Mouse (Mus musculus): Measurements from ENCODE around the gene Tlx2. TPM values are rescaled to one million over a fixed set of nuclear protein-coding genes. Genes with fewer than 3 reads are reported as not detected.

Gene Tlx2
- total RNA-seq, 2 experiments from 2014 or later: not detected

DNA sequence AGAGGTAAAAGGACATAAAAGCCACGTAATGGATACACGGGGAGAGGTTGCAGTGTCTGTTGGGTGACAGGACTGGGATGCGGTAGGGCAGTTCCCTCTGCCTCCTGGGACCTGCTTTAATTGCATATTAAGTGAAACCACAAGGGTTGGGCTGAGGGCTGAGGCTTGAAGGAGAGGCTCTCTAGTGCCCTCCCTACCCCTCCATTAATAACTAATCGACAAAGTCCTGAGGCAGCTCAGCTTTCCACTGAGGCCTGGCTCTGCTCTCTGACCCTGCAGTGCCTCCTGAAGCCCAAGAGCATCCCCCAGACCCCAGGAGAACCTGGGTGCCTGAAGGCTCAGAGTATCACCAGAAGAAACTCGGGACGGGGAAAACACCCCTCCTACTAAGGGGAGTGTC, 14.4 kb upstream of the Tlx2 start:
- Histone ChIP-seq H3K27ac (no peak overlapping the region), H3K4me3 (no peak overlapping the region)
- no peak for TF ChIP-seq CTCF (conservative IDR thresholded peaks at IDR 0.05)
- DNase-seq (ENCODE audit: low spot score in 2 of 2): no peak

DNA sequence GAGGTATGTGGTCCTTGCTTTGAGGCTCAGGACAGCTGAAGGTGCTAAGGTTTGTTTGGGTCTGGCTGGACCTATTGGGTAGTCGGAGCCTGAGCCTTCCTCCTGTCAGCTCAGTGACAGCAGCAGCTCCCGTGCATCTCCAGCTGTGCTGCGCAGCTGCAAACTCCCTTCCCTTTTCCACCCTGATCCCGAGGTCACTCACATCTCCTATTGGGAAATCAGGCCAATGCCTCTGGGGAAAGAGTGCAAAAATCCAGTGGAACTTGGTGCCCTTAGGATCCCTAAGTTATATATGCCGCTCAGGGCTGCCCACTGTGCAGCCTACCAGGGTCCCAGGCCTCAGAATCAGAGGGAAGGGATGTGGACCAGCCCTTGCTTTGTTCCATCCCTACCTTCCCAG, 13.4 kb upstream of the Tlx2 start:
- Histone ChIP-seq H3K27ac (no peak overlapping the region), H3K4me3 (no peak overlapping the region)
- DNase-seq (ENCODE audit: low spot score in 2 of 2): no peak
- TF ChIP-seq CTCF (conservative IDR thresholded peaks at IDR 0.05): no peak

DNA sequence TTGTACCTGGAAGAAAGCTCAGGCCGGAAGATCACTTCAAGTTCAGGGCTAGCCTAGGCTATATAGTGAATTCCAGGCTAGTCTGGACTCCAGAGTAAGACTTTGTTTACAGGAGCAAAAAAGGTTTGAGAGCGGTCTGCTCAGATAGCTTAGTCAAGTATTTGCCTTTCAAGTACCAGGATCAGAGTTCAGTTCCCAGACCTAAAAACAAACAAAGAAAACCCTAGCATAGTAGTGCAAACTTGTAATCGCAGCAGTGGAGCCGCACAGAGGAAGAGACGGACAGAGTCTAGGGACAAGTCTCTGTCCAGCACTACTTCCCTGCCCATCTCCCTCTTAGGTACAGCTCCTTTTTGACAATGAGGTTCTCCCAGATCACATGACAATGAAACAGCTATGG, 10.1 kb upstream of the Tlx2 start:
- Histone ChIP-seq H3K4me3 (no peak overlapping the region), H3K27ac (no peak overlapping the region)
- DNase-seq (ENCODE audit: low spot score in 2 of 2): no peak
- TF ChIP-seq CTCF (conservative IDR thresholded peaks at IDR 0.05): no peak

DNA sequence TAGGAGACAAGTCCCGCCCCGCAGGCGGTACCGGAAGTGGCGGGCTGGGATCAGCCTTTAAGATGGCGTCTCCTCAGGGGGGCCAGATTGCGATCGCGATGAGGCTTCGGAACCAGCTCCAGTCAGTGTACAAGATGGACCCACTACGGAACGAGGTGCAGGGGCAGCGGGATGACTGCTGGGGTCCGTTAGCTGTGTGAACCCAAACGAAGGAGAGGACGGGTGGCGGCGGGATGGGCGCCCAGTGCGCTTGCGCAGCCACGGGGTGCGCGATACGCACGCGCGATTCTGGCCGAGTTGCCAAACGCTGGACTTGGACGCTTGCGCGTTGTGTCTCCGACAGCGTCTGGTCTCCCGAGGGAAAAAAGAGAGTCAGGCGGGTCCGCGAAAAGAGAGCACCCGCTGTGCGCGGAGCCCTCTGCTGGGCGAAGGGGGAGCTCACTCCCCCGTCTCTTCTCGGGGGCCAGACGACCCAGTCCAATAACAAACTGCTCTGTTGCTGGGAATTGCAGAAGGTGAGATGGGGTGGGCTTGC, 8.3 kb upstream of the Tlx2 start:
- peak overlapping the region; percentile 95 for H3K4me3 ChIP-seq
- DNase-seq (ENCODE audit: low spot score in 2 of 2): peak; percentile 97 to 100
- TF ChIP-seq CTCF (conservative IDR thresholded peaks at IDR 0.05): peak; percentile 82
- H3K27ac ChIP-seq: peak overlapping the region; percentile 99

DNA sequence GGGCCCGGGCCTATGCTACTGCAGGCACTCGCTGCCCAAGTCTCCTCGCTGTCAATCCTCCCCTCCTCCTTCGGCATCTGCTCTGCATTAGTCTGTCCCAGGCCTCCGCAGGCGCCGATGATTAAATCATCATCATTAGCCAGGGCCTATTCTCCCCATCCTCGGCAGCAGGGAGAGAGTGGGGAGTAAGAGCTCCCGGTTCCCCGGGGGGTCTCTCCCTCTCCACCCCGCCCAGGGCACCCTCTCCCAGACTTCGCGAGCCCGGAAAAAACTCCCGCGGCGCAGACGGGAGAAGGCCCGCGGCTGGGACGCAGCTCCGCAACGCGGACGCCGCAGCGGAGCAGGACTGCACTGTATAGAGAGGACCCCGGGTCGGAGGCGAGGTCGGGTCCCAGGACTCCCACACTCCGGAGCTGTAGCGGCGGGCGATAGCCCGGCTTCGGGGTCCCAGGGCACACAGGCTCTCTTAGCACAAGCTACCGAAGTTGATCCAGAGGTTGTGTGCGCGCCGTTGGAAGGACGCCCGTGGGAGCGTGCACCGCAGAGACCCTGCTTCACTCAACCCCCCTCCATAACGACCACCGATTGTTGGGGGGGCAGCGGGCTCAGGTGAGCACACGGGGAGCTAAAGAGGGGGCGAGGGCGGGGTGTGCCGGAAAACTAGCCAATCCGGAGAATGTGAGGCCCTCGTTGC, 7.7 kb upstream of the Tlx2 start, which contains the start of gene Pcgf1:
Pcgf1 (plus strand) TSS at position 240 of the 694 bp plus-strand sequence.
- peak within 1 kb of the TSS; percentile 99 for H3K27ac ChIP-seq
- no peak for TF ChIP-seq CTCF (conservative IDR thresholded peaks at IDR 0.05)
- H3K4me3 ChIP-seq: peak within 1 kb of the TSS; percentile 95
- peak; percentile 19 to 60 for DNase-seq (ENCODE audit: low spot score in 2 of 2)

DNA sequence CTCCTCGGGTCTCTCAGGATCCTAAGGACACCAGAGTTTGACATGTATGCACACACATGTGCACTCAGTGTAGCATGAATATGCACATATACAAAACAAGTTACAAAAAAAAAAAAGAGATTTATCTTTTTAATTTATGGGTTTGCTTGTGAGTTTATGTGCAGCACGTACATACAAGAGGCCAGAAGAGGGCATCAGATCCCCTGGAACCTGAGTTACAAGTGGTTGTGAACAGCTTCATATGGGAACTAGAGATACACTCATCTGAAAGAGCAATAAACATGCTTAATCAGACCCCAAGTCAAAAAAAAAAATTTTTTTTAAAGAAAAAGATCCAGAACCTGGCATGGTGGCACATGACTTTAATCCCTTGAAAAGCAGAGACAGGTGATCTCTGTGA, 4.9 kb upstream of the Tlx2 start:
- Histone ChIP-seq H3K4me3 (no peak overlapping the region), H3K27ac (no peak overlapping the region)
- DNase-seq (ENCODE audit: low spot score in 2 of 2): no peak
- peak; percentile 49 for TF ChIP-seq CTCF (conservative IDR thresholded peaks at IDR 0.05)

DNA sequence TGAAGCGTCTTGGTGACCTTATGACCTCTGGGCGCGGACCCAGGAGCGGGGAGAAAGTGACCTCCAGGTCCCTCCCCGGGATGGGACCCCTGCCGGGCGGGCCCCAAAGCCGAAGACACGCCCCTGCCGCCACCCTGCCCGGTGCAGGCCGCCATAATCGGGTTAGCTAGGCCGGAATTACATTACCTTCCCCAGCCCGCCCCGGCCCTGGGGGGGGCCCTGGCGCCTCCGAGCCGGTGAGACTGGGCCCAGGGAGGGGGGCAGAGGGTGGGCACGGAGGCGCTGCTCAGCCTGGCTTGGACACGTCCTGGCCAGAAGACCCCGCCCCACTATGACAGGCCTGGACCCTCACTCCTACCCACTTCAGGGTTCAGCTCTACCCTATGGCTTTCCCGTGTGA, 1.1 kb upstream of the Tlx2 start:
- Histone ChIP-seq H3K4me3 (no peak overlapping the region), H3K27ac (no peak overlapping the region)
- no peak for DNase-seq (ENCODE audit: low spot score in 2 of 2)
- TF ChIP-seq CTCF (conservative IDR thresholded peaks at IDR 0.05): no peak

DNA sequence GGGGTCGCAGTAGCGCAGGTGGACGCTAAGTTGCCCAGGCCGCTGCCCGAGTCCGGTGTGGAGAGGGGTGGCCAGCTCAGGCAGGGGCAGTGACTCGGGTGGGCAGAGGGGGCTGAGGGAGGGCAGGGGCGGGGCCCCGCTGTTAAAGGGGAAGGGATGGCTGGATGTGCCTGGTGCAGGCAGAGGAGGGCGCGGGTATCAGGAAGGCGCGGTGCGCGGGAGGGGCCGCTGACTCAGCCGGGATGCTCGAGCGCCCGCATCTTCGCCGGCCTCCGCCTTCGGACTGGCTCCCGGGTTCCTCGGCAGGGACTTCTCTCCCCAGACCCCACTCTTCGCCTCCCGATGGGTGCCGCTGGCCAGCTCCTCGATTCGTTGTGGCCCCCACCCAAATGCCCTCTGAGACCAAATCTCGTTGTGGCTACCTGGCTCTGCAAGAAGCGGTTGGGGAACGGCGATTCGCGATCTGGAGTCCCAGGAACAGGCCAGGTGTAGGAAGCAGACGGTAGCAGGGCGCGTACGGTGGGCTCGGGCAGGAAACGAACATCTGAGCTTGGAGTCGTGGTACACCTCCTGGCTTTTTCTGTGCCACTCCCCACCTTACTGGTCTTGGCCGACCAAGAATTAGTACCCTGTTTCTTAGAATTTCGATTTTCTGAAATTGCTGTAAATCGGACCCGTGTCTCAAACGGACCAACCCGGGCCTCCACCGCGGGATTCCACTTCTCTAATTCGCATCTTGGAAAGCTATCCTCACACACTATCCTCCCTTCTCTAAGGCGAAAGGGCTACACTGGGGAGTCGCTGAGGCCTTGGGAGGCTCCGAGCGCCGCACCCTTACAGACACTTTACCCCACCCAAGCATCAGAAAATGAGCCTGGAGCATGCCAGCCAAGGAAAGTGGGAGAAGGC, 472 bp upstream of the Tlx2 start:
- H3K27ac ChIP-seq: no peak overlapping the region
- DNase-seq (ENCODE audit: low spot score in 2 of 2): no peak
- no peak overlapping the region for H3K4me3 ChIP-seq
- no peak for TF ChIP-seq CTCF (conservative IDR thresholded peaks at IDR 0.05)

DNA sequence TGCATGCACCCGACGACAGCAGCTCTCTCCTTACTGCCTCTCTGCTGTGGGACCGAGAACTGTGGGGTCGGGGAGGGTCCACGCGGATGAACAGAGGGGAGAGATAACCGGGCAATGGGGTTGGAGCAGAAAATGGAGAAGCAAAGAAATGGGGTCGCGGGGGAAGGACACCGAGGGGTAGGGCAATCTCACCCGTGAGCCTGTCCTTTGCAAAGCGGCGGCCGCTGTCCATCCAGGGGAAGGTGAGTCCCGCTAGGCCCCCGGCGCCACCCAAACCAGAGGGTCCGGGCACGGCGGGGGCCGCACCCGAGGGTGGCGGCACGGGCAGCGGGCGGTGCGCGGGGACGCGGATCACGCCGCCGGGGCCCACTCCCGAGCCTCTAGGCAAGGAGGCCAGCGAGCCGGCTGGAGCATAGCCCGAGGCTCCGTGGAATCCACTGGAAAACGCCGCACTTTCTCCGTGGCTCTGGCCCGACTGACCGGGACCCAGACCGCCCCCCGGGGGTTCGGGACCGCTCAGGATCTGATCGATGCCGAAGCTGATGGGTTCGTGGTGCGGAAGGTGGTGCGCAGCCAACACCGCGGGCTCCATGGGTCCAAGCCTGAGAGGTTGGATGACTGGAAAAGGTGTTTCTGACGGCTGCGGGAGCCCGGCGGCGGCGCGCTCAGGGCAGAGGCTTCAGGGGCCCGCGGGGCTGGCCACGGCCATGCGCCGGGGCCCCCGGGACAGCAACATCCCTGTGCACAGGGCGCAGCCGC, 426 bp downstream of the Tlx2 start:
- Histone ChIP-seq H3K4me3 (no peak overlapping the region), H3K27ac (no peak overlapping the region)
- no peak for TF ChIP-seq CTCF (conservative IDR thresholded peaks at IDR 0.05)
- DNase-seq (ENCODE audit: low spot score in 2 of 2): no peak

DNA sequence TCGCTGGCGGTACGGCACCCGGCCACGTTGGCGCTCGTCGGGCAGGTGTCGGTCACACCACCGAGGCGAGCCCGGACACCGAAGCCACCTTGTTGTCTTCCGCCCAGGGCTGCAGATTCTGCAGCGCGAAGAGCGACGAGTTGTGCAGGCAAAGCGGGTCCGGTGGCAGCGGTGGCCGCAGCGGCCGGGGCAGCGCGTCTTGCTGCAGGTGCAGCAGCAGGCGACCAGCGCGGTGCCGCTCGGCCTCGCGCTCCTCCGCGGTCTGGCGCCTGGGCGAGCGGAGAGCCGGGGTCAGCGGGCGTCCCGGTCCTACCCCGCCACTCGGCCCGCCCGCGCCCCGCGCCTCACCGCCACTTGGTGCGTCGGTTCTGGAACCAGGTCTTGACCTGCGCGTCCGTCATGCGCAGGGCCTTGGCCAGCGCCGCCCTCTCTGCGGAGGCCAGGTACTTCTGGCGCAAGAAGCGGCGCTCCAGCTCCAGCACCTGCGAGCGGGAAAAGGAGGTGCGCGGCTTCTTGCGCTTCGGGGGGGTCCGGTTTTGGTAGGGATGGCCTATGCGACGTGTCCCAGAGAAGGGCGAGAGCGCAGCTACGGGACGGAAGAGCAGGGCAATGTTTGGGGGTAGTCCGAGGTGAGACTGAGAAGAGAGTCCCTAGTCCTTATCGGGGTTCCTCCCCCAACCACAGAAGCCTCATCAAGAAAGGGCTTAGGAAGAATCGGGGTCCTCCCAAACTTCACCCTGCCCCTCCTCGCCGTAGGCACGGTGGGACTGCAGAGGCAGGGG, 1.2 kb downstream of the Tlx2 start:
- Histone ChIP-seq H3K27ac (no peak overlapping the region), H3K4me3 (no peak overlapping the region)
- no peak for DNase-seq (ENCODE audit: low spot score in 2 of 2)
- no peak for TF ChIP-seq CTCF (conservative IDR thresholded peaks at IDR 0.05)

DNA sequence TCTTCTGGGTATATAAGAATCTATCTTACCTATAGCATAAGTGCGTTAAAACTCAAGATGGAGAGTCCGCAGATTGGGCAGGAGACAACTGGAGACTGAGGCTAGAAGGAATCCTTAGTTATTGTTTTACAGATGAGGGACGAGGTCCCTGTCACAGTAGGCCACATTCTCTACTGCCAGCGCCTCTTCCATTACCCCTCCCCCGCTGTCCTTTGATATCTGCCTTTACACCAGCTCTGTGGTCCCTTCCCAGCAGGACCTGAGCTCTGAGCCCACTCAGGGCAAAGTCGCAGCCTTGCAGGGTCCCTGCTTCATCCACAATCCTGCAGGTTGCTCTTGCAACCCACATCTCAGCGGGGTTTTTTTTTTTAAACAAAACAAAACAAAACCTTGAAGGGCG, 1.9 kb downstream of the Tlx2 start:
- no peak for TF ChIP-seq CTCF (conservative IDR thresholded peaks at IDR 0.05)
- Histone ChIP-seq H3K4me3 (no peak overlapping the region), H3K27ac (no peak overlapping the region)
- no peak for DNase-seq (ENCODE audit: low spot score in 2 of 2)

DNA sequence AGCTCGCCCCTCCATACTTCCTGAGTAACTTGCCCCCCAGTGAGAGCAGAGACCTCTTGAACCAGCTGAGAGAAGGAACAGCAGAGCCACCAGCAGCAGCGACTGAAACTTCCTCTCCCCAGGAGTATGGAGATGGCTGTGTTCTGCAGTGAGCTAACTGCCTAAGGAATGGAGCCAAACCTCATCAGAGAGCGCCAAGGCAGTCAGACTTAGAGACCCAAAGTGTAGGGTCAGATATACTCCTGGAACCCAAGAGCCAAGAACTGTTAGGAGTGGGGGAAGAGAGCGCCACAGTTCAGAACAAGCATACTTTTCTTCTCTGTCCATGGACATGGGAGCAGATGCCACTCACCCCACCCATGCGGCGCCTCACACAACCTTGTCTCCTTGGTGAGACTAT, 3.7 kb downstream of the Tlx2 start:
- Histone ChIP-seq H3K4me3 (no peak overlapping the region), H3K27ac (no peak overlapping the region)
- no peak for DNase-seq (ENCODE audit: low spot score in 2 of 2)
- TF ChIP-seq CTCF (conservative IDR thresholded peaks at IDR 0.05): no peak

Measured in layer of hippocampus, adult 2 months (tissue).